Mouse (Mus musculus) C2C12 (cell line): Measurements from ENCODE around the gene Gm20716.

Experiments used
- CEBPB ChIP-seq: IDR thresholded peaks from one replicate; pipeline ENCODE4 v1.6.1; 2011; ENCODE audit warnings: low read depth, mild to moderate bottlenecking, control low read depth, moderate library complexity
- CTCF ChIP-seq: IDR thresholded peaks from one replicate; pipeline ENCODE4 v1.5.1; 2011; ENCODE audit not compliant: control insufficient read depth, insufficient read depth, insufficient read length
- FOSL1 ChIP-seq: IDR thresholded peaks from one replicate; pipeline ENCODE4 v1.8.0; 2011; ENCODE audit warnings: mild to moderate bottlenecking, low read length; ENCODE audit not compliant: poor library complexity, insufficient read depth, severe bottlenecking
- MAX ChIP-seq: IDR thresholded peaks from one replicate; pipeline ENCODE4 v1.6.1; 2011; ENCODE audit warnings: mild to moderate bottlenecking, control low read depth
- MYOD1 ChIP-seq: IDR thresholded peaks from one replicate; pipeline ENCODE4 v1.6.1; 2011; ENCODE audit warnings: low read depth; ENCODE audit not compliant: control insufficient read depth, insufficient read length
- MYOG ChIP-seq: IDR thresholded peaks from one replicate; pipeline ENCODE4 v1.6.1; 2011; ENCODE audit not compliant: control insufficient read depth, insufficient read length; ENCODE audit errors: extremely low read depth
- USF1 ChIP-seq: IDR thresholded peaks from one replicate; pipeline ENCODE4 v1.6.1; 2011; ENCODE audit warnings: low read depth, mild to moderate bottlenecking, control low read depth, moderate library complexity

DNA sequence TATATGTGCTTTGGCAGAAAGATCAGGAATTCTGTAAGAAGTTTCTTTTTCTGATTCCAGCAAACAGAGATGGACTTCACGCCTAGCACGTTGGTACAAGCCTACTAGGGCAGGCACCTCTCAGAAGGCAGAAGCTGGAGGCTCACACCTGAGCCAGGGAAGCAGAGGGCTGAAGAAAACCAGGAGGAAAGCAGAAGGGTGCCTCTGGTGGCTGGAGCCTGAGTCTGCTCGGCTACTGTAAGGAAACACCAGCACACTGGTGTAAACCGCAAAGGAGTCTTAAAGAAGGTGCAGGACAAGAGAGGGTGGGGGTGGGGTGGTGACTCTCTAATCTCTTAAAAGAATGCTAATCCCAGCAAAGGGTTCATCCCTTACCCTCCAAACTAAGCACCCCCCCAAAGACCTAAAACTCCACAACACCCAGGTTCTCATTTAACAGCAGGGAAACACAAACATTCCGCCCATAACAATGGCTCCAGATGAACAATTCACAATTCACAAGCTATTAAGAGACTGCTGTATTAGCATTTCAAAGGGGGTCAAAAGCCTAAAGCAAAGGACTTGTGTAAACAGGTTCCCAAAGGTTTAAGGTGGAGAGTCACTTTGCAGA, 16.3 kb downstream of the Gm20716 start:
- TF ChIP-seq CTCF, result no peak
- no peak for TF ChIP-seq USF1
- no peak for TF ChIP-seq MYOG
- no peak for TF ChIP-seq MAX
- no peak for TF ChIP-seq MYOD1
- TF ChIP-seq CEBPB, result no peak
- no peak for TF ChIP-seq FOSL1
